In genomic region chr16:24012066-24012465, GRCm38 (mm10) we compare ENCODE assay signal across 40 mouse cellular contexts. TPM values are rescaled to one million over a fixed set of nuclear protein-coding genes. Genes with fewer than 3 reads are reported as not detected.
DNase-seq lines count a peak whose midpoint lies in the region; ATAC-seq and TF ChIP-seq lines count a peak whose summit lies in the region.
"Had no signal": no experiment of that assay in that cellular context is flagged by ENCODE, and none has a peak within 500 bp of the region (broad histone marks: within the 10 kb centered on the region; RNA-seq: fewer than 3 reads in every experiment).

No protein-coding gene starts in this region.

- H3K27ac ChIP-seq in lung, embryonic 14.5 days (ENCODE audit: low read depth): no peak overlapping the region
- no peak overlapping the region for H3K27ac ChIP-seq in forebrain, embryonic 16.5 days (ENCODE audit: low read length)
- H3K27ac ChIP-seq: embryonic facial prominence, embryonic 12.5 days; forebrain, embryonic 10.5 days; forebrain, embryonic 15.5 days; gastrocnemius, adult 2 months; hindbrain, embryonic 10.5 days; hindbrain, embryonic 15.5 days; left cerebral cortex, adult 2 months; limb, embryonic 12.5 days; neural tube, embryonic 15.5 days had no signal

- no peaks in the 10 kb centered on the region for H3K36me3 ChIP-seq in lung, embryonic 14.5 days (ENCODE audit: insufficient read depth)
- H3K36me3 ChIP-seq in forebrain, embryonic 16.5 days (ENCODE audit: control insufficient read depth, insufficient read depth): no peaks in the 10 kb centered on the region
- H3K36me3 ChIP-seq: embryonic facial prominence, embryonic 12.5 days; forebrain, embryonic 10.5 days; forebrain, embryonic 15.5 days; hindbrain, embryonic 10.5 days; hindbrain, embryonic 15.5 days; limb, embryonic 12.5 days; neural tube, embryonic 15.5 days had no signal

- H3K4me1 ChIP-seq in lung, embryonic 14.5 days (ENCODE audit: insufficient read depth): no peaks in the 10 kb centered on the region
- no peaks in the 10 kb centered on the region for H3K4me1 ChIP-seq in forebrain, embryonic 16.5 days (replicated peaks; ENCODE audit: control insufficient read depth, insufficient read depth, low read length)
- H3K4me1 ChIP-seq: embryonic facial prominence, embryonic 12.5 days; forebrain, embryonic 10.5 days; forebrain, embryonic 15.5 days; limb, embryonic 12.5 days had no signal

- WGBS in lung, embryonic 14.5 days: 20% methylated on average over 3 of the region's 3 CpGs
- WGBS in forebrain, embryonic 16.5 days: 50% methylated on average over 3 of the region's 3 CpGs

- H3K9me3 ChIP-seq in lung, embryonic 14.5 days (ENCODE audit: low read depth, low read length): no peaks in the 10 kb centered on the region
- no peaks in the 10 kb centered on the region for H3K9me3 ChIP-seq in forebrain, embryonic 16.5 days (ENCODE audit: control insufficient read depth, low read length)
- H3K9me3 ChIP-seq: embryonic facial prominence, embryonic 12.5 days; forebrain, embryonic 10.5 days; forebrain, embryonic 15.5 days; hindbrain, embryonic 10.5 days; hindbrain, embryonic 15.5 days; limb, embryonic 12.5 days; neural tube, embryonic 15.5 days had no signal

- DNase-seq in lung, embryonic 14.5 days: peak; percentile 8
- no peak for DNase-seq in lung, postnatal 14 days
- peak; percentile 42 to 47 for DNase-seq in B cell, adult 2 months
- DNase-seq in brain, adult 2 months (ENCODE audit: low read depth, low spot score): peak; percentile 7
- no peak for DNase-seq in cerebellum, postnatal 36 days
- DNase-seq: adrenal gland, postnatal 25 days; cerebellum, adult 8-10 months; cerebellum, postnatal 25 days; embryo, embryonic 11 days; gastrocnemius, adult 2 months; gastrocnemius, postnatal 36 days; heart, postnatal 14 days; lung, postnatal 4 days; midbrain, embryonic 14.5 days; right cerebral cortex, adult 18-20 months had no signal

- TF ChIP-seq CTCF in lung, embryonic 14.5 days (IDR thresholded peaks at IDR 0.05; ENCODE audit: low read depth): no peak

- no peak overlapping the region for H3K4me3 ChIP-seq in lung, embryonic 14.5 days (ENCODE audit: low read depth, low read length)
- no peak overlapping the region for H3K4me3 ChIP-seq in forebrain, embryonic 16.5 days (replicated peaks; ENCODE audit: low read length)
- H3K4me3 ChIP-seq: embryonic facial prominence, embryonic 12.5 days; forebrain, embryonic 10.5 days; forebrain, embryonic 15.5 days; gastrocnemius, adult 2 months; hindbrain, embryonic 10.5 days; hindbrain, embryonic 15.5 days; left cerebral cortex, adult 2 months; limb, embryonic 12.5 days; neural tube, embryonic 15.5 days had no signal

- no peaks in the 10 kb centered on the region for H3K27me3 ChIP-seq in lung, embryonic 14.5 days (ENCODE audit: insufficient read depth, low read length)
- H3K27me3 ChIP-seq in forebrain, embryonic 16.5 days (replicated peaks; ENCODE audit: control insufficient read depth, insufficient read depth, low read length): no peaks in the 10 kb centered on the region
- H3K27me3 ChIP-seq: embryonic facial prominence, embryonic 12.5 days; forebrain, embryonic 15.5 days; hindbrain, embryonic 15.5 days; limb, embryonic 12.5 days; neural tube, embryonic 15.5 days; Patski had no signal

- no peak overlapping the region for H3K9ac ChIP-seq in lung, embryonic 14.5 days
- H3K9ac ChIP-seq in forebrain, embryonic 16.5 days (replicated peaks; ENCODE audit: low read depth, low read length): no peak overlapping the region
- H3K9ac ChIP-seq: embryonic facial prominence, embryonic 12.5 days; forebrain, embryonic 15.5 days; hindbrain, embryonic 15.5 days; limb, embryonic 12.5 days; neural tube, embryonic 15.5 days had no signal

- ATAC-seq in lung, embryonic 14.5 days (ENCODE audit: insufficient read depth): no peak
- peak; percentile 80 for ATAC-seq in monocyte, adult 5-6 weeks (replicated peaks; ENCODE audit: insufficient number of reproducible peaks, low FRiP score, low TSS enrichment, poor library complexity, severe bottlenecking)
- ATAC-seq in forebrain, embryonic 16.5 days: no peak
- ATAC-seq in activated CD4-positive, CD25-positive, alpha-beta regulatory T cell, adult 4 months: no peak
- ATAC-seq: forebrain, embryonic 15.5 days; Patski had no signal

- H3K4me2 ChIP-seq in lung, embryonic 14.5 days: no peak overlapping the region
- H3K4me2 ChIP-seq in forebrain, embryonic 16.5 days (ENCODE audit: low read length): no peak overlapping the region
- H3K4me2 ChIP-seq: embryonic facial prominence, embryonic 12.5 days; forebrain, embryonic 15.5 days; hindbrain, embryonic 15.5 days; limb, embryonic 12.5 days; liver, embryonic 11.5 days; neural tube, embryonic 15.5 days had no signal

RNA-seq across cellular contexts. Expression of gene Bcl6, which starts 23.4 kb away (rescaled TPM):
- polyA plus RNA-seq in lung, embryonic 14.5 days (2014; fragmentation: Nextera tagmentation; extraction: Ambion mirVana): 1.1 and 1.2 TPM in 2 replicates
- 74.7 to 91.8 TPM (median 83.1 TPM) in 3 replicates for total RNA-seq in monocyte, adult 5-6 weeks (2017)
- polyA plus RNA-seq in forebrain, embryonic 16.5 days (2015; fragmentation: Nextera tagmentation; extraction: Ambion mirVana): 2.4 and 2.5 TPM in 2 replicates
- polyA plus RNA-seq in activated CD4-positive, CD25-positive, alpha-beta regulatory T cell, adult 4 months (2017; shearing (Covaris generic)): 10 to 100 TPM in 1 of 2 experiments, 1 to 10 TPM in 1; 4.3 to 12.9 TPM
- total RNA-seq: MEL had no signal

RNA-seq across cellular contexts. Expression of gene Gm37419, which starts 23.8 kb away (rescaled TPM):
- polyA plus RNA-seq in lung, embryonic 14.5 days (2014; fragmentation: Nextera tagmentation; extraction: Ambion mirVana): not detected in 2 replicates
- not detected in 3 replicates for total RNA-seq in monocyte, adult 5-6 weeks (2017)
- polyA plus RNA-seq in forebrain, embryonic 16.5 days (2015; fragmentation: Nextera tagmentation; extraction: Ambion mirVana): not detected in 2 replicates
- polyA plus RNA-seq in activated CD4-positive, CD25-positive, alpha-beta regulatory T cell, adult 4 months (2017; shearing (Covaris generic)): not detected
- total RNA-seq: adrenal gland, postnatal 25 days; gastrocnemius, adult 2 months; gastrocnemius, postnatal 36 days; heart, postnatal 14 days; layer of hippocampus, adult 18-20 months; layer of hippocampus, postnatal 14 days; left cerebral cortex, adult 2 months; left cerebral cortex, postnatal 25 days; MEL had no signal
- polyA plus RNA-seq: brain, embryonic 14.5 days; embryonic facial prominence, embryonic 12.5 days; forebrain, embryonic 10.5 days; heart, embryonic 14.5 days; hindbrain, embryonic 10.5 days; hindbrain, embryonic 15.5 days; intestine, embryonic 14.5 days; limb, embryonic 12.5 days; liver, embryonic 11.5 days; liver, embryonic 16.5 days; midbrain, embryonic 14.5 days; neural tube, embryonic 15.5 days; spleen, adult 2 months; stomach, embryonic 14.5 days; testis, adult 2 months; thymus, postnatal 0 days had no signal

Comparison
In these comparisons a context has a peak if more than half of its experiments do, and no peak if none do; other contexts are left out.
1. DNase-seq: peak in lung, embryonic 14.5 days (single experiment), B cell, adult 2 months (2 of 2) and brain, adult 2 months (single experiment); none in lung, postnatal 14 days (single experiment) and cerebellum, postnatal 36 days (0 of 2).